Mouse (Mus musculus) cortical plate, adult 2 months (tissue): Measurements from ENCODE around the gene Fanca. TPM values are rescaled to one million over a fixed set of nuclear protein-coding genes. Genes with fewer than 3 reads are reported as not detected.

ENCODE experiments used
- H3K27ac ChIP-seq: fragments of 200-500 bp; 2 replicates; pipeline ENCODE4 v1.5.1; 2012; ENCODE audit warnings: low read length, control low read depth, inconsistent platforms; ENCODE audit not compliant: insufficient read depth
- H3K4me1 ChIP-seq: fragments of 200-500 bp; 2 replicates; pipeline ENCODE4 v1.6.1; 2011; ENCODE audit warnings: low read length; ENCODE audit not compliant: control insufficient read depth, insufficient read depth
- H3K4me3 ChIP-seq: fragments of 200-500 bp; 2 replicates; pipeline ENCODE4 v1.5.1; 2011; ENCODE audit warnings: mild to moderate bottlenecking, low read length, control low read depth; ENCODE audit not compliant: insufficient read depth
- CTCF ChIP-seq: fragments of 200-500 bp; IDR thresholded peaks from 2 replicates; pipeline ENCODE4 v1.5.1; 2011; ENCODE audit warnings: mild to moderate bottlenecking, control low read depth, low read length; ENCODE audit not compliant: insufficient read depth; ENCODE audit errors: extremely low read depth
- POLR2A ChIP-seq: fragments of 200-500 bp; IDR thresholded peaks from 2 replicates; pipeline ENCODE4 v1.6.1; 2011; ENCODE audit warnings: mild to moderate bottlenecking, low read length, control low read depth; ENCODE audit not compliant: insufficient read depth; ENCODE audit errors: extremely low read depth
- polyA plus RNA-seq: library from polyadenylated mRNA; depleted of rRNA; stranded (reverse); fragments of >200 nt; gene quantifications from 2 replicates; pipeline ENCODE4 v1.2.3, GENCODE M21; 2012

Fanca gene
- polyA plus RNA-seq, 1 experiment = 3.9 TPM

- Histone ChIP-seq H3K4me3 (peak overlapping the region; percentile 87), H3K27ac (no peak overlapping the region), H3K4me1 (peaks cover 10% of the 10 kb centered on the region)
- TF ChIP-seq CTCF (no peak), POLR2A (no peak)
Measured at GRCm38 (mm10) chr8:123255170-123255569, 63.2 kb downstream of the Fanca start.

- Histone ChIP-seq H3K4me1 (peaks cover 10% of the 10 kb centered on the region), H3K4me3 (peak within 1 kb of the TSS; percentile 87), H3K27ac (peak within 1 kb of the TSS; percentile 86)
- TF ChIP-seq CTCF = no peak
- TF ChIP-seq POLR2A = peak; percentile 19; the same call in 1 of the 2 replicates
Measured at GRCm38 (mm10) chr8:123254099-123254885, 64.1 kb downstream of the Fanca start, which contains the start of the genes Zfp276 and Vps9d1. Zfp276 (plus strand) TSS chr8:123254195. Vps9d1 (minus strand) TSS chr8:123254348.

- TF ChIP-seq CTCF (no peak), POLR2A (no peak; the same call in 1 of the 2 replicates)
- peaks cover 10% of the 10 kb centered on the region for H3K4me1 ChIP-seq
- peak overlapping the region; percentile 87 for H3K4me3 ChIP-seq
- no peak overlapping the region for H3K27ac ChIP-seq
Measured at GRCm38 (mm10) chr8:123253451-123254098, 64.8 kb downstream of the Fanca start.

GRCm38 (mm10) chr8:123252925-123253324 is 65.5 kb downstream of the Fanca start:
- peak overlapping the region; percentile 87; the same call in 1 of the 2 replicates for H3K4me3 ChIP-seq
- no peak overlapping the region for H3K27ac ChIP-seq
- peaks cover 10% of the 10 kb centered on the region for H3K4me1 ChIP-seq
- TF ChIP-seq CTCF = no peak
- no peak for TF ChIP-seq POLR2A

- TF ChIP-seq POLR2A = no peak
- TF ChIP-seq CTCF = no peak
- Histone ChIP-seq H3K4me1 (peaks cover 5% of the 10 kb centered on the region), H3K4me3 (no peak overlapping the region), H3K27ac (no peak overlapping the region)
Measured at GRCm38 (mm10) chr8:123250940-123251339, 67.4 kb downstream of the Fanca start.

GRCm38 (mm10) chr8:123248596-123248995 is 69.8 kb downstream of the Fanca start:
- no peak overlapping the region for H3K27ac ChIP-seq
- H3K4me3 ChIP-seq = no peak overlapping the region
- TF ChIP-seq CTCF (no peak), POLR2A (no peak)
- H3K4me1 ChIP-seq = peaks cover 2% of the 10 kb centered on the region; the same call in 1 of the 2 replicates

GRCm38 (mm10) chr8:123247748-123248147 is 70.6 kb downstream of the Fanca start:
- Histone ChIP-seq H3K4me3 (no peak overlapping the region), H3K4me1 (peaks cover 2% of the 10 kb centered on the region; the same call in 1 of the 2 replicates), H3K27ac (no peak overlapping the region)
- TF ChIP-seq CTCF = no peak
- TF ChIP-seq POLR2A = no peak

GRCm38 (mm10) chr8:123245543-123245942 is 72.8 kb downstream of the Fanca start:
- Histone ChIP-seq H3K27ac (no peak overlapping the region), H3K4me3 (no peak overlapping the region), H3K4me1 (no peaks in the 10 kb centered on the region)
- TF ChIP-seq POLR2A = no peak
- TF ChIP-seq CTCF = no peak

GRCm38 (mm10) chr8:123244382-123244781 is 74.0 kb downstream of the Fanca start:
- no peak for TF ChIP-seq CTCF
- no peak for TF ChIP-seq POLR2A
- Histone ChIP-seq H3K4me3 (no peak overlapping the region), H3K4me1 (no peaks in the 10 kb centered on the region), H3K27ac (no peak overlapping the region)

GRCm38 (mm10) chr8:123243053-123243452 is 75.3 kb downstream of the Fanca start:
- Histone ChIP-seq H3K4me3 (no peak overlapping the region), H3K4me1 (no peaks in the 10 kb centered on the region), H3K27ac (no peak overlapping the region)
- TF ChIP-seq CTCF (no peak), POLR2A (no peak)
